Mouse (Mus musculus): ENCODE data around the gene Cog6.

Gene Cog6

DNA sequence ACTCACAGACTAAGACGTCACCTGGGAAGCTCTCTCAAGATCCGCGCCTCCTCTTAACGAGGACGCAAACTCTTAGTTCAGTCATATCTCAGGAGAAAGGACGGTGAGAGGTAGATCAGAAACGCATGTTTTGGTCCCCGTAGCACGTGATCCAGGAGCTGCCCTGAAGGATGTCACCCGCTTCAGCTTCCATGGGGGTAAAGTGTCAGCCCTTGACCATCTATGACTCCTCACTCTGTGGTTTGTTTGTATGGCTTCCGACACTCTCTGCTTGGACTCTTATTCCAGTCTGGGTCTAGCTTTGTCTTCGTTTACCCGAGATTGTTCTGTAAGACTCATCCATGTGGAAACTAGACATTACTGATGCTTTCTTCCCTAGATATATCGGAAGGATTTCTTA lies 54.6 kb downstream of the Cog6 start:
- DNase-seq (ENCODE audit: low spot score in 2 of 2) = no peak

DNA sequence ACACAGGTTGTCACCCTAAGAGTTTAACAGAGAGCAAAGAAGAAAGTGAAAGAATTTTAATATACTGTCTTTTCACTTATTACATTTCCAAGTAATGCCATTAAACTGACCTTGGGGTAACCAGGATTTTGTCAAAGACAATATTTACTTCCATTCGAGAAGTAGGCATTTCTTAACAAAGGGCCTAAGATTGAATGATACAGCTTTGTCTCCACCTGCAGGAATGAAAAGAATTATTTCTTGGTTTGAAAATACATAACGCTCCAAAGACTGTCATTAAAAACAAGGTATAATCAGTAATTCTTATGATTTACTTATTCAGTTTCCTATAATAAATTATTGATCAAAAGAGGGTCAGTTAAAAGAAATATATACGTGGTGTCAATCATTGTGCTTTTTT lies 55.4 kb downstream of the Cog6 start:
- no peak for DNase-seq (ENCODE audit: low spot score in 2 of 2)

DNA sequence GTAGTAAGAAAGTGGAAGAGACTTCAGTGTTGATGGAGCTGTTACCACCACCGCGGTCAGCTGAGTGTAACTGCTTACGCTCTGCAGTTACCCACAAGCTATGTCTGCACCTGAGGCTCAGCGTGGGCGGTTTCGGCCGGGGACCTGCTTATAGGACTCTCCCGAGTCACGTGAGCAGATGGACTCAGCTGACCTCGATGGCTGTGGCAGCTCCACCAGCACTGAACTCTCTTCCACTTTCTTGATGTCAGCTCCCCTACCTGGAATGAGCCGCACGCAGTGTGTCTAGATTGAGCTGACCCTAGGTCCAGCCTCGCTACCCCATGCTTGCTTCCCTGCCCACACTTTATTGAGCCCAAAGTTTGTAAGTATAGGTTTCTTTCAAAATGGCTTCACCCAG lies 56.1 kb downstream of the Cog6 start:
- no peak for DNase-seq (ENCODE audit: low spot score in 2 of 2)

DNA sequence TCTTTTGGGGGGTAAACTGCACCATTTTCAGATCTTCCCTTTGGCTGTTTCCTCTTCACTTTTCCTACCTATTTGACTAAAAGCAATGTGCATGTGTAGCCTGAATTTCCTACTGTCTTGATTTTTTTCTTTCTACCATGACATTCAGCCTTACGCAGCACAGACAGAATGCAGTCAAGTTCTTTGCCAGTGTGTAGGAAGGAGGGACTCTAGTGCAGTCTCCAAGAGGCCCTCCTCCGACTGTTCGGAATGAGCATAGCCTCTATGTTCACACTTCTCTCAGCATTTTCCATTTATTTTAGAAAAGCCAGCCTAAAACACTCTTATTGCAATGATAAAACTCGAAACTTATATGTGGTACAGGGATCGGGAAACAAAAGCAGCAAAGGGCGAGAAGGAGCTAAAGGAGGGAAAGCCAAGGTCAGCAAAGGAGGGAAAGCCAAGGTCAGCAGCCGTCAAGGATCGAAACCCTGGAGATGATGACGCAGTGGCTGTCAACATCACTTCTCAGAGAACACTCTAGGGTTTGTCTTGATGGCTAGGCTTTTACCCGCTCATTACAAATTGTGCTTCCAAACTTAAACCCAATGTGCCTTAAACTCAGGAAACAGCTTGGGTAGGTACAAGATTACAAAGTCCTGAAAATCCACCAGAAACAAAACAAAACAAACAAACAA lies 58.5 kb downstream of the Cog6 start:
- DNase-seq (ENCODE audit: low spot score in 2 of 2) = no peak

DNA sequence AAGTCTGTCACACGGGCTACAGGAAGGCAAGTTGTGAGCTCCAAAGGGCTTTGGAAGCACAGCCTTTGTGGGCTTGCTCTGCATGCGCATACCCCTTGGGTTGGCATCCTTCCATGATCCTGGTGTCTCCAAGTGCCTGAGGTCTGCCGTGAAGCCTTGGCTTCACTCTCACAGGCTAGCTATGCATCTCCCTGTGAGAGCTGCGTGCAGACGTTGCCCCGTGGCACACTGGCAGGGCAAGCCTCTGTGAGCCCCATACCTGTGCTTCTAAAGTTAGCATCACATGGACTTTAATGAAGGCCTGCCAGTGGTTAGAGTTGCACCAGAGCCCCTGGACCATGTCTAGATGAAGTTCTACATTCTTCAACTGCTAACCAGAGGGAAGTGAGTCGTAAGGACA lies 59.2 kb downstream of the Cog6 start:
- no peak for DNase-seq (ENCODE audit: low spot score in 2 of 2)

DNA sequence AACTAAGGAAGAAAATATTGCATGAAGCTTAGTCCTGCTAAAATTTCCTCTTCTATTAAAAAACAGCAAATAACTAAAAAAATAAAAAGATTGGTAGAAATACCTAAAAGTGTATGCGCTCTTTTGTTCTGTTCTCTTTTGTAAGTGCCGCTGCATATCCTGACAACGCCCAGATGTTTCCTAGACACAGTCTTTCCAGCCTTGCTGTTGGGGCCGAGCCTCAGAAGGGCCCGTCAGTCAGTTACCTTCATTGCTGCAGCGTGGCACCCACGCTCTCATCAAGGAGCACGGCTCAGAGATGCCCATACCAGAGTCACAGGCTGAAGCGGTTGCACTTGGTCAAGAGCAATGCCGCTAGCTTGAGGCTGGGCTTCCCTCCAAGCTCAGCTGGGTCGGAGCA lies 60.8 kb downstream of the Cog6 start:
- no peak for DNase-seq (ENCODE audit: low spot score in 2 of 2)

DNA sequence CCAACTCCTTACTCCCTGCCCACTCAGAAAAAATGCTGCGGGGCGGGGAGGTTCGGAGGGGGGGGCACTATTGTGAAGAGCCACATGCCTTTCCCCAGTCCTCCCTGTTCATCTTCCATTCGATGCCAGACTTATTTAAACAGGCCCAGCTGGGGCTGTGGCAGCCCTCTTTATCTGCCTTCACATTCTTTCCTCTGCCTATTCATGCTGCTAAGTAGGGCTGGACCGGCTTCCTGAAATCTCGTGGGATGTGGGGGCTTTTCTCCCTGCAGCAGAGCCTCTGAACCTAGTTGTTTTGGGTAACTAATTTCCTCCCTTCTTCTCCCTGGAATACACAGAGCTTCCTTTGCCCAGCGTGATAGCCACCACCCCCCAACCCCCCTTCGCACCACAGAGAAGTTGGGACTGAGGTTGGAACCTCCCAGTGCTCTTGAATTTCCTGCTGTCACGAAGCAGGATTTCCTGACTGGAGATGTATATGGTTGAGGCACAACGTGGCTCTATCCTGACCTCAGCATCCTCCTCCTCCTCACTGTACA lies 61.5 kb downstream of the Cog6 start:
- no peak for DNase-seq (ENCODE audit: low spot score in 2 of 2)

DNA sequence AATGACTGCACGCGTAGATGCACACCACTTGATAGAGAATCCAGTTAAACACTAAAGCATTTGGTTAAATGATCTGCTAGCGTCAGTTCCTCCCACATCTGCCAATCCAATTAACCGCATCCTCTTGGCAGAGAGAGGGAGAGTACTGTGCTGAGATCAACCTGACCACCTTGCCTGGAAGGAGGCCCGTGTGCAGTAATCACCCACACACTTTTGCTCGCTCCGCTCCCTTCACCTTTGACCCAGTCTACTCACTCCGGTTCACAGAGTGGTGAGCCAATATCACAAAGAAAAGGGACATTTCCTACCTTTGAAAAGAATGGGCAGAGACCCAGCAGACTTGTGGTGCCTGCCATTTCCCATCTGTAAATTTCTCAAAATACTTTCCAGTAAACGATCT lies 62.4 kb downstream of the Cog6 start:
- no peak for DNase-seq (ENCODE audit: low spot score in 2 of 2)

DNA sequence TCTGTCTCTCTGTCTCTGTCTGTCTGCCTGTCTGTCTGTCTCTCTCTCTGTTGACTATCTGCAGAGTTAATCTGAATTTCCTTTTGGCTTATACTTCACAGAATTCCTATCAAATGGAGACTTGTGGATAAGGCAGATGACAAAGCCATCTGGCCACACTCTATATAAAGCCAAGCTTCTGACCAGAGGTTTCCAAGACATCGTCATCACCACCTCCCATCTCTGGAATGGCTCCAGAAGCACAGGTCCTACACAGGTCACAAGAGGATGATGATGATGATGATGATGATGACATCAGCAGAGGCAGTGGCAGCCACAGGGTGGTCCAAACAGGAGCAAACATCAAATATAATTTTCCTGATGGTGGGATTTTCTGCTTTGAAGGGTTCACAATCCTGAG lies 63.2 kb downstream of the Cog6 start:
- DNase-seq (ENCODE audit: low spot score in 2 of 2) = no peak

DNA sequence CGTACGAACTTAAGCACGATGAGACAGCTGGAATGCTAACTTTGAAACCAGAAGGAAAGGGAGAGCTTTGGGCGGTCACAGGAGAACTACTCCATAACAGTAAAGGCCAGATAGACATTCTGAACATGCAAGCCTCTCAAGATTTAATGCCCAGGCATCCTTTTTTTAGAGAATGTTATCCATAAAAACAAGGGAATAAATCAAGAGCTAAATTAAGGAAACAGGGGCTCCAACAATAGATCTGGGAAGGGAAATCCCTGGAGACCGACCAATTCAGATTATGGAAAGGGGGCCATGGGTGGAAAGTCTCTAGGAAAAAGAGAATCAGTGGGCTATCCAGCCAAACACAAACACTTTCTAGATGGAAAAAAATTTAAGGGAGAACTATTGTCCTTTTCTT lies 68.2 kb downstream of the Cog6 start:
- no peak for DNase-seq (ENCODE audit: low spot score in 2 of 2)

DNA sequence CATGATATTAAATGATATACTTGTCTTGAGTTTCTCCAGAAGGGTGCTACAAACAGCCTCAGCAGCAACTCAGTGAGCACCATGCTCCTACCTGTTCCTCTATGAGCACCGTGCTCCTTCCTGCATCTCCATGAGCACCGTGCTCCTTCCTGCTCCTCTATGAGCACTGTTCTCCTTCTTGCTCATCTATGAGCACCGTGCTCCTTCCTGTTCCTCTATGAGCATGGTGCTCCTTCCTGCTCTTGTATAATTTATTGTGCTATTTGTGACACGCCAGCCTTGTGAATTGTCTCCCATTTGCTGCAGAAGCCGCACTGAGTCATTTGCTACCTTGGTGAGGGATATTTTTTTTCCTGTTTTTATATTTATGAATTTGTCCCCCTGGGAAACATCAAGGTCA lies 69.6 kb downstream of the Cog6 start:
- DNase-seq (ENCODE audit: low spot score in 2 of 2) = no peak

DNA sequence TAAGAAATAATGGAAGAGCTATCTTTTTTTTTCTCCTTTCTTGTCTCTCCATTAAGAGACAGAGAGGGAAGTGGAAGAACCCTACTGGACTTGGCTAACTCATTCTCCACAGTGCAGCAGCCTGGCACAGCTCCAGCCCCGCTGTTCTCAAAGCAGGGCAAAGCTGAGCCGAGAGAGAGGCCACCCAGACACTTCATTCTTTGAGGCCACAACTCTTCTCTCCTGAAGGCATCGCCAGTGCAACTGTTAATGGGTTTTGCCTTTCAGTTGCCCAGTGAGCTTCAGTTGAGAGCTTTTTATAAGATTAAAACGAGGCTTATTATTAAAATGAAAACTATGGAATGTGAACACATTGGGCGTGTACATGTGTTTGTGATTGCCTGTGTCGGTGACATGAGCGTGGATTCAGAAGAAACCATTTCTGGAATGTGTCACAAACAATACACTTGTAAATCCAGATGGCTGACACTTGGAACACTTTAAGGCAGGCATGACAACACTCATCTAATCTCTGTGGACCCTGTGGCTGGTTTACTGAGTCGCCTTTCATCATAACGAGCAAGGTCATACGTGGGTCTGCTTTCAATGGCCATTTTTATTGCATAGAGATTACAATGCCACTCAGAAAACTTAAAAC lies 76.1 kb downstream of the Cog6 start:
- peak in 1 of 2 experiments; percentile 36 for DNase-seq (ENCODE audit: low spot score in 2 of 2)

DNA sequence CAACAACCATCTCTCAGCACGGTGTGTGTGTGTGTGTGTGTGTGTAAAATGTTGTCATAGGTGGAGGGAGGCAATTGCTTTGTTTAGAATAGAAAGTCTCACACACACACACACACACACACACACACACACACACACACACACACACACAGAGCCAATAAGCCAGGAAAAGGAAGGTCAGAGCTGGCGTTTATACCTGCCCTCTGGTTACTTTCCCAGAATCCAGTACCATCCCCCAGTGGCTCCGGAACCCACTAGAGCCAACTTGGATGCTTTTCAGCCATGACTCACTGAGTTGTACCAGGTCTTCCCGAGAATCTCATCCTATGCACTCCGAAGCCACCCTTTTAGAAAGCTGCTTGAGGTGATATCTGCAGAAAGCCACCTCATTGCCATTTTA lies 78.6 kb downstream of the Cog6 start:
- no peak for DNase-seq (ENCODE audit: low spot score in 2 of 2)

DNA sequence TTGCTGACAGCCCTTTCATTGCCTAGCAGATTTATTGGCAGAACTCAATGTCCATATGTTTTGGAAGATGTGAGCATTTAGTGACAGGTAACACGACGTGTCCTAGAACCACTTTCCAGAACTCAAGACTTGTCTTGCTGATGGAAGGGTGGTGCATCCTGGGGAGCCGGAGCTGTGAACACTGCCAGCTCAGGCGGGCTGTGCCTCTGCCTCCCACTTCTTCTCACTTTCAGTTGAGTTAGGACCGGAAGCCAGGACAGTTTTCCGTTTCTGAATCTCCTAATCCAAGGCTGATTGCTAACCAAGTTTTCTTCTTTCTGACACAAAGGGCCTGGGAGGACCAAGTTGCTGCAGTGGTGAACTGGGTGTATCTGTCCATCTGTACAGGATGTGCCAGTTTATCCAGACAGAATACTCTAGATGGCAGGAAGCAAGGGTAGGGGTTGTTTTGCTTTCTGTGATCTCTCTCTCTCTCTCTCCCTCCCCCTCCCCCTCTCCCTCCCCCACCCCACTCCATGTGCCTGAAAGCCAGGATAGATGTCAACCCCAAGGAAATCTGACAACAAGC lies 79.2 kb downstream of the Cog6 start:
- no peak for DNase-seq (ENCODE audit: low spot score in 2 of 2)

DNA sequence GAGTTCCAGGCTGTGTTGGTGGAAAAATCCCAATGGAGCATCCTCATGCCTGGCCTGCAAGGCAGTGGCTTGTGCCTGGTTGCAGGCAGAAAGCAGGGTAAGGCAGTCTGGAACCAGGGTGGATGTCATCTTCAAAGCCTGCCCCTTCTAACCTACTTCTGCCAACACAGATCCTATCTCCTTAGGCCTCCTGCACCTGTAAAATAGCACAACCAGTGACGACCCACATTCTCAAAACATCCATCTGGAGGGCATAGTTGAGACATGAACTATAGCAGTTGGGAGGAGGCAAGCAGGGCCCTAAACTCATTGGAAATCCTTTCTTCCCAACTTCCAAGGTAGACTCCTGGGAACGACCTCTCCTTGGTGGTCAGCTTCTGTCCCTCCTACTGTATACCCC lies 85.1 kb downstream of the Cog6 start:
- no peak for DNase-seq (ENCODE audit: low spot score in 2 of 2)

Data from frontal cortex, postnatal 10 days (tissue).